Mouse (Mus musculus) ES-Bruce4 (cell line): ENCODE results near the gene Phc2. TPM values are rescaled to one million over a fixed set of nuclear protein-coding genes. Genes with fewer than 3 reads are reported as not detected.

ENCODE experiments used
- H3K27ac ChIP-seq: 2 replicates; pipeline ENCODE4 v1.5.1; 2012; ENCODE audit warnings: low read length, inconsistent platforms; ENCODE audit not compliant: insufficient read depth
- H3K27me3 ChIP-seq: 2 replicates; pipeline ENCODE4 v1.6.1; 2012; ENCODE audit warnings: mild to moderate bottlenecking, low read length, inconsistent platforms; ENCODE audit not compliant: control insufficient read depth, poor library complexity, insufficient read depth, severe bottlenecking
- H3K36me3 ChIP-seq: 2 replicates; pipeline ENCODE4 v1.6.1; 2012; ENCODE audit warnings: inconsistent platforms, mild to moderate bottlenecking, low read length, moderate library complexity; ENCODE audit not compliant: control insufficient read depth, poor library complexity, insufficient read depth, severe bottlenecking
- H3K4me1 ChIP-seq: one replicate; pipeline ENCODE4 v1.8.1; 2011; ENCODE audit warnings: low read length; ENCODE audit not compliant: control insufficient read depth, insufficient read depth
- H3K4me3 ChIP-seq: 2 replicates; pipeline ENCODE4 v1.5.1; 2011; ENCODE audit warnings: low read depth, mild to moderate bottlenecking, low read length
- H3K9ac ChIP-seq: 2 replicates; pipeline ENCODE4 v1.6.1; 2012; ENCODE audit warnings: low read depth, mild to moderate bottlenecking, inconsistent platforms; ENCODE audit not compliant: poor library complexity, severe bottlenecking
- H3K9me3 ChIP-seq: replicated peaks from 2 replicates; pipeline ENCODE4 v1.6.1; 2012; ENCODE audit warnings: mild to moderate bottlenecking, low read length, inconsistent platforms; ENCODE audit not compliant: control insufficient read depth, poor library complexity, insufficient read depth, severe bottlenecking
- CTCF ChIP-seq: IDR thresholded peaks from one replicate; pipeline ENCODE4 v1.8.1; 2011; ENCODE audit warnings: low read depth, low read length
- EP300 ChIP-seq: IDR thresholded peaks from 2 replicates; pipeline ENCODE4 v1.6.1; 2011; ENCODE audit warnings: low read depth, low read length; ENCODE audit not compliant: insufficient read depth
- POLR2A ChIP-seq: IDR thresholded peaks from one replicate; pipeline ENCODE4 v1.8.1; 2011; ENCODE audit warnings: low read length; ENCODE audit not compliant: insufficient read depth
- polyA plus RNA-seq: library from polyadenylated mRNA; stranded (reverse); fragments of >200 nt; gene quantifications from 2 replicates; pipeline ENCODE4 v1.2.4, GENCODE M21; 2011; ENCODE audit warnings: low read depth; ENCODE audit not compliant: missing spikeins, insufficient read depth, insufficient read length

The Phc2 gene
- polyA plus RNA-seq, 1 experiment: 38.4 TPM

GRCm38 (mm10) chr4:128789646-128790045, 135.1 kb downstream of the Phc2 start:
- H3K4me1 ChIP-seq: no peaks in the 10 kb centered on the region
- H3K36me3 ChIP-seq: no peaks in the 10 kb centered on the region
- H3K27me3 ChIP-seq: no peaks in the 10 kb centered on the region
- H3K9me3 ChIP-seq: no peaks in the 10 kb centered on the region
- H3K4me3 ChIP-seq: peak overlapping the region; percentile 53
- no peak overlapping the region for H3K27ac ChIP-seq
- no peak overlapping the region for H3K9ac ChIP-seq
- TF ChIP-seq POLR2A (no peak), CTCF (no peak), EP300 (no peak)

DNA sequence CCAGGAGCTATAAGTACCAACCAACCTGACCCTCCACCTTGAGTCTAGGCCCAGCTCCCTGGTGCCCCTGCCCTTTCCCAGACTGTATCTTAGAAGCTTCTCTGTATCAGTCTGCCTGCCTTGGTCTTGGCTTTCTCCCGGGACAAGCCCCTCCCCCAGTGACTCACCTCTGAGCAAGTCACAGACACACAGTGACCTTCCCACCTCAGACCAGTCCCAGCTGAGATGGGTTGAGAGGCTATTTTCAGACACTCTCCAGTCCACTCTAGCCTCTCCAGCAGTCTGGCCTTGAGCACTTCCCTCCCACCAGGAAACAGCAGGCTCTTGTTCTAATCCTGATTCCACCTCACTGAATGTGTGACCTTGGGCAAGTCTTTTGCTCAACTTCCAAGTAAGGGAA, 139.2 kb downstream of the Phc2 start:
- Histone ChIP-seq H3K9me3 (no peaks in the 10 kb centered on the region), H3K9ac (no peak overlapping the region), H3K27ac (no peak overlapping the region), H3K4me1 (peaks cover 2% of the 10 kb centered on the region), H3K4me3 (no peak overlapping the region), H3K27me3 (no peaks in the 10 kb centered on the region), H3K36me3 (no peaks in the 10 kb centered on the region)
- TF ChIP-seq CTCF: no peak
- no peak for TF ChIP-seq POLR2A
- TF ChIP-seq EP300: no peak

GRCm38 (mm10) chr4:128794198-128794597, 139.7 kb downstream of the Phc2 start:
- H3K4me3 ChIP-seq: no peak overlapping the region
- H3K27ac ChIP-seq: no peak overlapping the region
- H3K4me1 ChIP-seq: peaks cover 2% of the 10 kb centered on the region
- H3K27me3 ChIP-seq: no peaks in the 10 kb centered on the region
- H3K9me3 ChIP-seq: no peaks in the 10 kb centered on the region
- no peaks in the 10 kb centered on the region for H3K36me3 ChIP-seq
- no peak overlapping the region for H3K9ac ChIP-seq
- TF ChIP-seq CTCF: no peak
- TF ChIP-seq POLR2A: no peak
- TF ChIP-seq EP300: no peak

GRCm38 (mm10) chr4:128795596-128795995, 141.1 kb downstream of the Phc2 start:
- H3K27me3 ChIP-seq: no peaks in the 10 kb centered on the region
- no peaks in the 10 kb centered on the region for H3K9me3 ChIP-seq

GRCm38 (mm10) chr4:128796788-128797187, 142.3 kb downstream of the Phc2 start:
- Histone ChIP-seq H3K27ac (no peak overlapping the region), H3K9ac (no peak overlapping the region), H3K9me3 (no peaks in the 10 kb centered on the region), H3K4me1 (peaks cover 2% of the 10 kb centered on the region), H3K27me3 (no peaks in the 10 kb centered on the region), H3K4me3 (no peak overlapping the region), H3K36me3 (no peaks in the 10 kb centered on the region)
- TF ChIP-seq CTCF (no peak), POLR2A (no peak), EP300 (no peak)

More at GRCm38 (mm10) chr4:128795596-128795995, 141.1 kb downstream of the Phc2 start:
- H3K4me1 ChIP-seq: peaks cover 2% of the 10 kb centered on the region
- no peak overlapping the region for H3K9ac ChIP-seq
- no peak overlapping the region for H3K4me3 ChIP-seq
- no peaks in the 10 kb centered on the region for H3K36me3 ChIP-seq
- H3K27ac ChIP-seq: no peak overlapping the region
- TF ChIP-seq POLR2A (no peak), CTCF (no peak), EP300 (no peak)

GRCm38 (mm10) chr4:128801675-128802465, 147.4 kb downstream of the Phc2 start:
- Histone ChIP-seq H3K4me3 (no peak overlapping the region), H3K9ac (no peak overlapping the region), H3K27me3 (peaks cover 2% of the 10 kb centered on the region; the same call in 1 of the 2 replicates), H3K9me3 (no peaks in the 10 kb centered on the region), H3K36me3 (no peaks in the 10 kb centered on the region), H3K27ac (no peak overlapping the region), H3K4me1 (no peaks in the 10 kb centered on the region)
- TF ChIP-seq CTCF (no peak), EP300 (no peak), POLR2A (no peak)

Other genes starting within 250 kb of the Phc2 start
- 6.1 and 6.5 TPM in 2 replicates for gene Zscan20, start 44.6 kb upstream of the Phc2 start, polyA plus RNA-seq
- not detected in 2 replicates for gene Tlr12, start 36.1 kb upstream of the Phc2 start, polyA plus RNA-seq
- gene A3galt2, start 100.7 kb downstream of the Phc2 start, polyA plus RNA-seq: not detected in 2 replicates
- gene Zfp362, start 151.3 kb downstream of the Phc2 start, polyA plus RNA-seq: 11.6 and 12.8 TPM in 2 replicates
- 1.9 and 2.8 TPM in 2 replicates for gene Trim62, start 228.9 kb downstream of the Phc2 start, polyA plus RNA-seq